Mouse (Mus musculus): ENCODE data around the gene Madd.

The Madd gene

GRCm38 (mm10) chr2:91090827-91091226, 92.8 kb downstream of the Madd start:
- no peak for DNase-seq (ENCODE audit: low spot score)

DNA sequence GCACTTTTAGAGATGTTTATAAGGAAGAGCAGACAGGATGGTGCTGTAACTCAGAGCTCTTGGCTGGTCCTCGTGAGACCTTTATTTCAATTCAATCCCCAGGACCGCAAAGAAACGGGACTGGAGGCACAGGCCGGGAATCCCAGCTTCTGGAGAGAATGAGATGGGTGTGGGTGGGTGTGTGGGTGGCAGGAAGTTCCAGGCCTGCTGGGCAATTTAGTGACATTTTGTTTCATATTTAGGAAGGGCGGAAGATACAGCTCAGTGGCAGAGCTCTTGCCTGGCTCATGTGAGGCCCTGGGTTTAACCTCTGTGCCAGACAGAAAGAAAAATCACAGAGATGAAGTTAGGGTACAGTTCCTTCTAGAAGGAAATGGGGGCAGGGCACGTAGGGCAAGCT, 93.4 kb downstream of the Madd start:
- DNase-seq (ENCODE audit: low spot score), result no peak

DNA sequence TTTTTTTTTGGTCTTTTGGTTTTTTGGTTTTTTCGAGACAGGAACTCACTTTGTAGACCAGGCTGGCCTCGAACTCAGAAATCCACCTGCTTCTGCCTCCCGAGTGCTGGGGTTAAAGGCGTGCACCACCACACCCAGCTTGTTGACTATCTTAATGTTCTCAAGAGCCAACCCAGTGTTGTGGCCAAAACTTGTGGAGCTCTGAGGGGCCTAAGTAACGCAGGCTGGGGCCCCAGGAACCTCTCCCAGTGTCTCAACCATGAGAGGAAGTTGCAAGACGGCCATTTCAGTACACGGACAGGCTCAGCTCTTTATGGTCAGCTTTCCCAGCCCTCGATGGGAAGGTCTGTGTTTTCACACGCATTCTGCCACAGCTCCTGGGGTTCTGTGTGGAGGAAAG, 94.7 kb downstream of the Madd start:
- DNase-seq (ENCODE audit: low spot score), result no peak

GRCm38 (mm10) chr2:91087453-91087852, 96.2 kb downstream of the Madd start:
- no peak for DNase-seq (ENCODE audit: low spot score)
